ENCODE assay signal across 28 mouse cellular contexts in the genomic region with DNA sequence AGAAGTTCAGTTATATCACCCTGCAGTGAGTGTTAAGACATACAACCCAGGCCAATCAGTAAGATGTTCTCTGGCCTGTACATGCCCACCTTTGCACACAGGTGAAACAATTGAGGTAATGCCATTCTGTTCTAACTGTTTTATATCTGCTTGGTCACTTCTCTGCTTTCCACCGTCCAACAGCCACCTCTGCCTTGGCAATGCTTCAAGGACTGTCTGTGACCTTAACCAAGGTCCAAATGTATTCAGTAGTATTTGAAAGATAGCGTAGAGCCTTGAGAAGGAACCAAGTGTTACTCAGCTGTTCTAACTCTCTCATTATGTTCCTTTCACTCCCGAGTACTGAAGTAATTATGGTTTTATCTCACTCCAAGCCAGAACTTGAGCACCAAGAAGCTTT. TPM values are rescaled to one million over a fixed set of nuclear protein-coding genes. Genes with fewer than 3 reads are reported as not detected.
DNase-seq lines count a peak whose midpoint lies in the region; ATAC-seq lines count a peak whose summit lies in the region.
"Had no signal": no experiment of that assay in that cellular context is flagged by ENCODE, and none has a peak within 500 bp of the region (broad histone marks: within the 10 kb centered on the region; RNA-seq: fewer than 3 reads in every experiment).

No protein-coding gene starts in this region.

- H3K27me3 ChIP-seq in heart, embryonic 11.5 days (ENCODE audit: control insufficient read depth, insufficient read depth, low read length) = no peaks in the 10 kb centered on the region
- H3K27me3 ChIP-seq in kidney, embryonic 14.5 days (ENCODE audit: control insufficient read depth, insufficient read depth, low read length) = no peaks in the 10 kb centered on the region
- no peaks in the 10 kb centered on the region for H3K27me3 ChIP-seq in forebrain, embryonic 13.5 days
- H3K27me3 ChIP-seq: hindbrain, embryonic 15.5 days; intestine, embryonic 15.5 days; liver, embryonic 12.5 days; neural tube, embryonic 13.5 days; stomach, embryonic 15.5 days had no signal

- H3K9me3 ChIP-seq in heart, embryonic 11.5 days (replicated peaks; ENCODE audit: control insufficient read depth, low read length) = no peaks in the 10 kb centered on the region
- no peaks in the 10 kb centered on the region for H3K9me3 ChIP-seq in kidney, embryonic 14.5 days (ENCODE audit: control insufficient read depth, low read length)
- no peaks in the 10 kb centered on the region for H3K9me3 ChIP-seq in forebrain, embryonic 13.5 days (replicated peaks)
- H3K9me3 ChIP-seq: heart, embryonic 10.5 days; hindbrain, embryonic 15.5 days; intestine, embryonic 15.5 days; limb, embryonic 10.5 days; liver, embryonic 12.5 days; neural tube, embryonic 13.5 days; stomach, embryonic 15.5 days had no signal

- DNase-seq in heart, adult 11 months = peak; percentile 85
- DNase-seq in kidney, adult 9 months = peak; percentile 79
- peak; percentile 81 to 85 for DNase-seq in adrenal gland, postnatal 36 days
- peak; percentile 76 for DNase-seq in testis, postnatal 14 days (ENCODE audit: low spot score)
- DNase-seq: cerebellum, adult 11 months; cerebellum, postnatal 14 days; embryo, embryonic 11 days; gastrocnemius, postnatal 36 days; heart, postnatal 14 days; lung, adult 2 months; midbrain, embryonic 14.5 days; right cerebral cortex, postnatal 14 days had no signal

- H3K4me2 ChIP-seq in heart, embryonic 11.5 days = no peak overlapping the region
- no peak overlapping the region for H3K4me2 ChIP-seq in kidney, embryonic 14.5 days (replicated peaks; ENCODE audit: low read depth, low read length)
- no peak overlapping the region for H3K4me2 ChIP-seq in forebrain, embryonic 13.5 days
- H3K4me2 ChIP-seq: hindbrain, embryonic 15.5 days; intestine, embryonic 15.5 days; liver, embryonic 12.5 days; neural tube, embryonic 13.5 days; stomach, embryonic 15.5 days had no signal

- no peaks in the 10 kb centered on the region for H3K4me1 ChIP-seq in heart, embryonic 11.5 days (ENCODE audit: control insufficient read depth, insufficient read depth, low read length)
- H3K4me1 ChIP-seq in kidney, embryonic 14.5 days (ENCODE audit: control insufficient read depth, insufficient read depth, low read length) = no peaks in the 10 kb centered on the region
- H3K4me1 ChIP-seq in forebrain, embryonic 13.5 days = no peaks in the 10 kb centered on the region
- H3K4me1 ChIP-seq: heart, embryonic 10.5 days; hindbrain, embryonic 15.5 days; intestine, embryonic 15.5 days; limb, embryonic 10.5 days; liver, embryonic 12.5 days; megakaryocyte, embryonic 14.5 days; neural tube, embryonic 13.5 days; stomach, embryonic 15.5 days had no signal

- no peak overlapping the region for H3K4me3 ChIP-seq in heart, embryonic 11.5 days (ENCODE audit: low read depth, low read length)
- H3K4me3 ChIP-seq in kidney, embryonic 14.5 days (ENCODE audit: low read length) = no peak overlapping the region
- H3K4me3 ChIP-seq in forebrain, embryonic 13.5 days = no peak overlapping the region
- H3K4me3 ChIP-seq: heart, embryonic 10.5 days; hindbrain, embryonic 15.5 days; intestine, embryonic 15.5 days; left cerebral cortex, adult 2 months; limb, embryonic 10.5 days; liver, embryonic 12.5 days; megakaryocyte, embryonic 14.5 days; neural tube, embryonic 13.5 days; stomach, embryonic 15.5 days had no signal

- WGBS in heart, embryonic 11.5 days (ENCODE audit: insufficient replicate concordance) = 67% methylated on average over 3 of the region's 3 CpGs
- WGBS in kidney, embryonic 14.5 days = 84% methylated on average over 3 of the region's 3 CpGs
- 64% methylated on average over 3 of the region's 3 CpGs for WGBS in forebrain, embryonic 13.5 days

- no peak for ATAC-seq in heart, embryonic 11.5 days (replicated peaks; ENCODE audit: insufficient number of reproducible peaks, low FRiP score, low TSS enrichment)
- no peak for ATAC-seq in kidney, embryonic 14.5 days (ENCODE audit: low FRiP score, low TSS enrichment)
- no peak for ATAC-seq in forebrain, embryonic 13.5 days
- ATAC-seq: CD4-positive, CD25-positive, alpha-beta regulatory T cell, adult 4 months; forebrain, embryonic 16.5 days; intestine, embryonic 15.5 days; liver, embryonic 12.5 days had no signal

- H3K36me3 ChIP-seq in heart, embryonic 11.5 days (ENCODE audit: control insufficient read depth, insufficient read depth, low read length) = no peaks in the 10 kb centered on the region
- no peaks in the 10 kb centered on the region for H3K36me3 ChIP-seq in kidney, embryonic 14.5 days (ENCODE audit: control insufficient read depth, insufficient read depth, low read length)
- no peaks in the 10 kb centered on the region for H3K36me3 ChIP-seq in forebrain, embryonic 13.5 days (ENCODE audit: poor library complexity, severe bottlenecking)
- H3K36me3 ChIP-seq: heart, embryonic 10.5 days; hindbrain, embryonic 15.5 days; intestine, embryonic 15.5 days; limb, embryonic 10.5 days; liver, embryonic 12.5 days; neural tube, embryonic 13.5 days; stomach, embryonic 15.5 days had no signal

- no peak overlapping the region for H3K9ac ChIP-seq in heart, embryonic 11.5 days (ENCODE audit: low read depth, low read length)
- H3K9ac ChIP-seq in kidney, embryonic 14.5 days (ENCODE audit: low read depth, low read length) = no peak overlapping the region
- no peak overlapping the region for H3K9ac ChIP-seq in forebrain, embryonic 13.5 days
- H3K9ac ChIP-seq: hindbrain, embryonic 15.5 days; intestine, embryonic 15.5 days; liver, embryonic 12.5 days; neural tube, embryonic 13.5 days; stomach, embryonic 15.5 days had no signal

- no peak overlapping the region for H3K27ac ChIP-seq in heart, embryonic 11.5 days (ENCODE audit: low read depth, low read length)
- H3K27ac ChIP-seq in kidney, embryonic 14.5 days (ENCODE audit: low read depth, low read length) = no peak overlapping the region
- H3K27ac ChIP-seq in forebrain, embryonic 13.5 days = no peak overlapping the region
- H3K27ac ChIP-seq: heart, embryonic 10.5 days; hindbrain, embryonic 15.5 days; intestine, embryonic 15.5 days; left cerebral cortex, adult 2 months; limb, embryonic 10.5 days; liver, embryonic 12.5 days; neural tube, embryonic 13.5 days; stomach, embryonic 15.5 days had no signal

RNA-seq across cellular contexts. Expression of a gene that starts 6.4 kb away (rescaled TPM):
- polyA plus RNA-seq in heart, embryonic 11.5 days (2014; fragmentation: Nextera tagmentation; extraction: Ambion mirVana) = not detected in 2 replicates
- 0.23 and 0.89 TPM in 2 replicates for polyA plus RNA-seq in kidney, embryonic 14.5 days (2014; fragmentation: Nextera tagmentation; extraction: Ambion mirVana)
- 1 to 10 TPM; 1.9 to 2.3 TPM for total RNA-seq in adrenal gland, postnatal 36 days (2021)
- polyA plus RNA-seq in forebrain, embryonic 13.5 days (2015; fragmentation: Nextera tagmentation; extraction: Ambion mirVana) = not detected in 2 replicates
- total RNA-seq: gastrocnemius, postnatal 36 days; heart, postnatal 14 days had no signal
- polyA plus RNA-seq: CD4-positive, CD25-positive, alpha-beta regulatory T cell, adult 4 months; embryonic facial prominence, embryonic 14.5 days; forebrain, embryonic 16.5 days; heart, embryonic 10.5 days; hindbrain, embryonic 15.5 days; limb, embryonic 10.5 days; midbrain, embryonic 14.5 days; neural tube, embryonic 13.5 days had no signal

RNA-seq across cellular contexts. Expression of a gene that starts 30.7 kb away (rescaled TPM):
- polyA plus RNA-seq in heart, embryonic 11.5 days (2014; fragmentation: Nextera tagmentation; extraction: Ambion mirVana) = not detected in 2 replicates
- 0.29 and 0.64 TPM in 2 replicates for polyA plus RNA-seq in kidney, embryonic 14.5 days (2014; fragmentation: Nextera tagmentation; extraction: Ambion mirVana)
- total RNA-seq in adrenal gland, postnatal 36 days (2021) = 1 to 10 TPM; 3.6 to 4.5 TPM
- not detected in 2 replicates for polyA plus RNA-seq in forebrain, embryonic 13.5 days (2015; fragmentation: Nextera tagmentation; extraction: Ambion mirVana)
- total RNA-seq: ES-E14; gastrocnemius, postnatal 36 days; heart, postnatal 14 days had no signal
- polyA plus RNA-seq: CD4-positive, CD25-positive, alpha-beta regulatory T cell, adult 4 months; embryonic facial prominence, embryonic 14.5 days; forebrain, embryonic 16.5 days; heart, embryonic 10.5 days; hindbrain, embryonic 15.5 days; limb, embryonic 10.5 days; liver, embryonic 12.5 days; midbrain, embryonic 14.5 days; neural tube, embryonic 13.5 days had no signal

RNA-seq across cellular contexts. Expression of a gene that starts 41.8 kb away (rescaled TPM):
- polyA plus RNA-seq in heart, embryonic 11.5 days (2014; fragmentation: Nextera tagmentation; extraction: Ambion mirVana) = not detected in 2 replicates
- not detected in 2 replicates for polyA plus RNA-seq in kidney, embryonic 14.5 days (2014; fragmentation: Nextera tagmentation; extraction: Ambion mirVana)
- 1 to 10 TPM; 6.0 to 9.5 TPM for total RNA-seq in adrenal gland, postnatal 36 days (2021)
- polyA plus RNA-seq in forebrain, embryonic 13.5 days (2015; fragmentation: Nextera tagmentation; extraction: Ambion mirVana) = not detected in 2 replicates
- total RNA-seq: ES-E14; gastrocnemius, postnatal 36 days; heart, postnatal 14 days had no signal
- polyA plus RNA-seq: CD4-positive, CD25-positive, alpha-beta regulatory T cell, adult 4 months; embryonic facial prominence, embryonic 14.5 days; forebrain, embryonic 16.5 days; heart, embryonic 10.5 days; limb, embryonic 10.5 days; liver, embryonic 12.5 days; lung, adult 2 months; midbrain, embryonic 14.5 days; stomach, embryonic 15.5 days had no signal

RNA-seq across cellular contexts. Expression of a gene that starts 41.8 kb away (rescaled TPM):
- not detected in 2 replicates for polyA plus RNA-seq in heart, embryonic 11.5 days (2014; fragmentation: Nextera tagmentation; extraction: Ambion mirVana)
- not detected in 2 replicates for polyA plus RNA-seq in kidney, embryonic 14.5 days (2014; fragmentation: Nextera tagmentation; extraction: Ambion mirVana)
- total RNA-seq in adrenal gland, postnatal 36 days (2021) = 1 to 10 TPM; 1.4 to 2.6 TPM
- polyA plus RNA-seq in forebrain, embryonic 13.5 days (2015; fragmentation: Nextera tagmentation; extraction: Ambion mirVana) = not detected in 2 replicates
- total RNA-seq: ES-E14; gastrocnemius, postnatal 36 days; heart, postnatal 14 days had no signal
- polyA plus RNA-seq: CD4-positive, CD25-positive, alpha-beta regulatory T cell, adult 4 months; embryonic facial prominence, embryonic 14.5 days; forebrain, embryonic 16.5 days; heart, embryonic 10.5 days; hindbrain, embryonic 15.5 days; intestine, embryonic 15.5 days; limb, embryonic 10.5 days; liver, embryonic 12.5 days; midbrain, embryonic 14.5 days; neural tube, embryonic 13.5 days; stomach, embryonic 15.5 days had no signal

RNA-seq across cellular contexts. Expression of a gene that starts 42.1 kb away (rescaled TPM):
- polyA plus RNA-seq in heart, embryonic 11.5 days (2014; fragmentation: Nextera tagmentation; extraction: Ambion mirVana) = 1.6 and 2.3 TPM in 2 replicates
- polyA plus RNA-seq in kidney, embryonic 14.5 days (2014; fragmentation: Nextera tagmentation; extraction: Ambion mirVana) = 2.7 and 5.8 TPM in 2 replicates
- total RNA-seq in adrenal gland, postnatal 36 days (2021) = 10 to 100 TPM in 1 of 2 experiments, 1 to 10 TPM in 1; 8.0 to 13.5 TPM
- polyA plus RNA-seq in forebrain, embryonic 13.5 days (2015; fragmentation: Nextera tagmentation; extraction: Ambion mirVana) = 7.5 and 8.1 TPM in 2 replicates
